Mouse (Mus musculus) megakaryocyte-erythroid progenitor cell, adult 5-6 weeks (primary cell): ENCODE data around the gene Polh. TPM values are rescaled to one million over a fixed set of nuclear protein-coding genes. Genes with fewer than 3 reads are reported as not detected.
A peak's percentile ranks its signal among the peaks of the same experiment; 100 is the strongest.

ENCODE experiments used
- ATAC-seq: replicated peaks from 2 replicates; pipeline ENCODE4 v1.8.0; 2016; ENCODE audit warnings: mild to moderate bottlenecking, inconsistent platforms; ENCODE audit not compliant: severe bottlenecking, poor library complexity, low FRiP score, low TSS enrichment
- total RNA-seq, 2 experiments: library from RNA; stranded (forward) in 1 of 2; stranded (reverse) in 1 of 2; fragments of 200-1000, 215-1000 nt in 1 of 2; fragments of >200 nt in 1 of 2; fragmentation: Nextera tagmentation in 1 of 2; gene quantifications; 2 replicates each; pipeline ENCODE4 v1.2.3; 2014 to 2017

The Polh gene
- total RNA-seq, 2 experiments from 2014 or later: 19.9 to 30.3 TPM

DNA sequence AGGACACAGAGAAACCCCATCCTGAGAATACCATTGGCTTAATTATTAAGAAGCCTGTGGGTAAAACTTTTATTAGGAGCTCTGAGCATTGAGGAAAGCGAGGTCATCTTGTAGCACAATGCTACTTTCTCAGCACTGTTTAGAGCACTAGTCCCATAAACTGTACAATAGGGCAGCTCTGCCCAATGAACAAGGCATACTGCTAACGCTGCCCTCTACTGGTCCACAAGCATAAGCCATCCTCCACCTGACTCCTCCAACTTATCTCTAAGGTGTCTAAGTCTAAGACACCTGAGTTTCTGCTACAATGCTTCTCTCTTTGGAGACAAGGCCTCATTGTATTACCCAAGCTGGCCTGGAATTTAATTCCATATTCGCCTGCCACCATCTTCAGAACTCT lies 31.9 kb downstream of the Polh start:
- no peak for ATAC-seq

DNA sequence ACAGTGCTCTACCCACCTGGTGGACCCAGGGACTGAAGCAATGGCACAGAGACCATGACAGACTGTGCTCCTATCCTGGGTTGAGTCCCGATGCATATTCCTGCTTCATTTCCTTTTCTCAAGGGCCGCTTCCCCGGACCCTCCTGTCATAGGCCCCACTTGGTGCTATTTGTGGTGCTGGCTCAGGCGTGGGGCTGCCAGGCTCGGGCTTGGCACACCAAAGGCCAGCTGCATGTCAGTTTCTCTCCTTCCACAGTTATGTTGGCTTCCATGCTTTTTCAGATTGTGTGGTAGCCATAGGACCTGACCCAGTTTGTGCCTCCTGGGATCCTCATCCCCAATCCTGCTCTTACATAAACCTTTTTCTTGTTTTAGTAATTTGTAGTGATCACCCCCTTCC lies 33.7 kb downstream of the Polh start:
- ATAC-seq: peak; percentile 10; the same call in 1 of the 2 replicates

GRCm38 (mm10) chr17:46168318-46168717 lies 34.1 kb downstream of the Polh start:
- ATAC-seq: peak; percentile 48

GRCm38 (mm10) chr17:46167014-46167413 lies 35.4 kb downstream of the Polh start:
- no peak for ATAC-seq

- ATAC-seq: no peak
Observed at GRCm38 (mm10) chr17:46166270-46166669, 36.2 kb downstream of the Polh start.

GRCm38 (mm10) chr17:46165460-46165859 lies 37.0 kb downstream of the Polh start:
- no peak for ATAC-seq

DNA sequence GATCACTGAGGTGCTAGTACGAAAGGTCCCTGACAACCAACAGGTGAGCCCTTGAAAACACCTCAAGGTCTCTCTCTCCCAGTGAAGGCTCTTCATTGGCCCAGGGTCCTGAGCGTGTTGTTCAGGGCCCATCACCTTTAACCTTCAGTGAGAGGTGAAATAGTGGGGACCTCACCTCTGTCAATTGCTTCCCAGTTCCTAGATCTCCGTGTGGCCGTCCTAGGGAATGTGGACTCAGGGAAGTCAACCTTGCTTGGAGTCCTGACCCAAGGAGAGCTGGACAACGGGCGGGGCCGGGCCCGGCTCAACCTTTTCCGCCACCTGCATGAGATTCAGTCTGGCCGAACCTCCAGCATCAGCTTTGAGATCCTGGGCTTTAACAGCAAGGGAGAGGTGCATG lies 37.7 kb downstream of the Polh start:
- no peak for ATAC-seq

GRCm38 (mm10) chr17:46164301-46164700 lies 38.1 kb downstream of the Polh start:
- ATAC-seq: no peak

- no peak for ATAC-seq
Observed at GRCm38 (mm10) chr17:46162951-46163421, 39.5 kb downstream of the Polh start.

DNA sequence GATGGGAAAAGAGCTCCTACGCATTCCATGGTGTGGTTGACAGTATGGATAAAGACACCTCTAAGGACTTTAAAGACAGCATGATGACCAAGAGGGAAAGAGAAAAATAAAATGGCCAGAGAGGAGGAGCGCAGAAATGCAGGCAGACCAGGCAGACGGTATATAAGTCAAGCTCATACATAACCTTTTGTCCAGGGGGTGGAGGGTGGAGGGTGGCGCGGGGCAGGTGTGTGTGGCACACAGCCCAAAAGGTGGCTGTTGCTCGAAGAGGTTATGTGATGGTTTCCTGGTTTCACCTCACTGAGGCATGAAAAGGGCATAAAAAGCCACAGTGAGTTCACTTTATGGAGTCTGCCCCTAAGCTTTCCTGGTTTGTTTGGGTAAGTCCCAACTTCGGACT lies 39.9 kb downstream of the Polh start:
- no peak for ATAC-seq

- no peak for ATAC-seq
Observed at GRCm38 (mm10) chr17:46161710-46162109, 40.7 kb downstream of the Polh start.

- ATAC-seq: no peak
Observed at GRCm38 (mm10) chr17:46161179-46161578, 41.3 kb downstream of the Polh start.

DNA sequence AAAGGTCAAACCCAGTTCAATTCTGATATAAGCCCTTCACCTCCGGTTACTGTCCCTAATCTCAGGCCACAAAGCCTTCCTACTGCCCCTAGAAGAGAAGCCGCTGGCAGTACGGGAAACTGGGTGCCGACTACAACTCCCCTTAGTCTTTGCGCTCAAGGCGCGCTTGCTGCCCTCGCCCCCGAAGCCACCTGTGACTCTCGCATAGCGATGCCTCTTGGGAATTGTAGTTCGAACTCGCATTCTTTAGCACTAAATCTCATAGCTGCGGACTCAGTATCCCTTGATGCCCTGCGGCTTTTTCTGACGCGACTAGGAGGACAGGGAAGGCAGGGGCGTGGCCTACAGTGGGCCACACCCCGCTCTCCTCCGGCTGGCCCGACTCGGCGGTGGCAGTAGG lies 41.8 kb downstream of the Polh start, which contains the start of gene Gtpbp2:
Gene Gtpbp2, plus strand, starts transcription at position 347 of the 400 bp plus-strand sequence.
- peak; percentile 85 for ATAC-seq

DNA sequence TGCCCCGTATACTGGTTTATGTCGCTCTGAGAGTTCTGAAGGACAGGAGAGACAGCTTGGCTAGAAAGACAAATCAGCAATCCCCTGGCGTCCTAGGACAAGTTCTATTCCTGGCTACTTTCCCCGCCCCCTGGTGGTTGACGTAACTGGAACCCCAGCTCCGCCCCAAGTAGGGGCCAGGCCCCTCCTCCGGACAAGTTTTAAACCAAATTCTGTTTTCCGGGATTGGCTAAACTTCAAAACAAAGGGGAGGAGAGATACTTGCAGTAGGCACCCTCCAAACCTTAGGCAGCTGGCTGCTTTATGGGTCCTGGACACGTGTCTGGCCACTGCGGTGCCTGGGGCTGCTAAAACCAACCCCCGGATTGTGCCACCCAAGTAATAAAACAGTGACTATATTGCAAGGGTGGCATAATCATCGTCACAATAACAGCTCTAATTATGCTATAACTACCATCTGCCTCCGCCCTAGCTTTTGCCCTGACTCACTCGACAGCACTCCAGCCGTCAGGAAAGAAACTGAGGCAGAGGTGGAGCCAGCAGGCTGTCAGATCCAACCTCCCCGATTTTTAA lies 42.3 kb downstream of the Polh start:
- ATAC-seq: peak; percentile 73

- ATAC-seq: peak; percentile 29
Observed at GRCm38 (mm10) chr17:46159236-46159635, 43.2 kb downstream of the Polh start.

DNA sequence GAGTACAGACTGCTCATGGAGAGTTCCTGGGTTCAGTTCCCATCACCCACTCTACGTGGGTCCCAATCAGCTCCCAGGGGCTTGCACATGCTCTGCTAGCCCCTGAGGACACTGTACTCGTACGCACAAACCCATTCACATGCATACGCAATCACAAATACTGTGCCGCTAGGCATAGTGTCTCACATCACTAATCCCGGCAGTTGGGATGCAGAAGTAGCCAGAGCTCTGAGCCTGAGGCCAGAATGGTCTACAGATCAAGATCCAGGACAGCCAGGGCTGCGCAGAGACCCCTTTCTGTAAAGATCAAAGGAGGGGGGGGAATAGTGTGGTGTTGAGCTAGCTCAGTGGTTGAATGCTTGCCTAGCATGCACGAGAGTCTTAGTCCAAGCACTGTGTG lies 45.3 kb downstream of the Polh start:
- ATAC-seq: no peak

DNA sequence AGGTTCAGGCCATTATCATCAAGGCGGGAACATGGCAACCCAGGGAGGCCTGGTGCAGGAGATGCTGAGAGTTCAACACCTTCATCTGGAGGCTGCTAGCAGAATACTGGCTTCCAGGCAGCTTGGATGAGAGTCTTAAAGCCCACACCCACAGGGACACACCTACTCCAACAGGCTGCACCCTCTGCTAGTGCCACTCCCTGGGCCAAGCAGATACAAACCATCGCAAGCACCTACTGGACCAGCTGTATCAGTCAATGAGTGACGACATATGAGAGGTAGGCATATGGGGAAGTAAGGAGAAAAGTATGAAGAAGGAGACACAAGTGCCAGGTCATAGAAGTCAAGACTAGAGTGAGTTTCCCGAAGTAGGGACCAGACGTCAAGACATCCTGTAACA lies 45.8 kb downstream of the Polh start:
- ATAC-seq: no peak

DNA sequence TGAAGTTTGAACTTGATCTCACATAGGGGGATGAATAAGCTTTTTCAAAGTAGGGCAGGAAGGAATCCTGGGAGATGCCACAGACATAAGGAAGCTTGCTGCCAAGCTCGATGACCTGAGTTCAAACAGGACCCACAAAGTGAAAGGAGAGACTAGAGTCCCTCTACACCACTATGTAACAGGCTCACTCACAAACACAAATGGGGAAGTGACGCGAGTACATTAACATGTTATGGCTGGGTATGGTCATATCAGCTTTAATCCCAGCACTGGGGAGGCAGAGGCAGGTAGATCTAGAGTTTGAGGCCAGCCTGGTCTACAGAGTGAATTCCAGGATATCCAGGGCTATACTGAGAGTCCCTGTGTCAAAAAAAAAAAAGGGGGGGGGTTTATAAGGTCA lies 48.1 kb downstream of the Polh start:
- ATAC-seq: no peak

- peak; percentile 95 for ATAC-seq
Observed at GRCm38 (mm10) chr17:46152847-46153782, 49.3 kb downstream of the Polh start, which contains the start of gene Mad2l1bp. Gene Mad2l1bp (minus strand): TSS chr17:46153553.

DNA sequence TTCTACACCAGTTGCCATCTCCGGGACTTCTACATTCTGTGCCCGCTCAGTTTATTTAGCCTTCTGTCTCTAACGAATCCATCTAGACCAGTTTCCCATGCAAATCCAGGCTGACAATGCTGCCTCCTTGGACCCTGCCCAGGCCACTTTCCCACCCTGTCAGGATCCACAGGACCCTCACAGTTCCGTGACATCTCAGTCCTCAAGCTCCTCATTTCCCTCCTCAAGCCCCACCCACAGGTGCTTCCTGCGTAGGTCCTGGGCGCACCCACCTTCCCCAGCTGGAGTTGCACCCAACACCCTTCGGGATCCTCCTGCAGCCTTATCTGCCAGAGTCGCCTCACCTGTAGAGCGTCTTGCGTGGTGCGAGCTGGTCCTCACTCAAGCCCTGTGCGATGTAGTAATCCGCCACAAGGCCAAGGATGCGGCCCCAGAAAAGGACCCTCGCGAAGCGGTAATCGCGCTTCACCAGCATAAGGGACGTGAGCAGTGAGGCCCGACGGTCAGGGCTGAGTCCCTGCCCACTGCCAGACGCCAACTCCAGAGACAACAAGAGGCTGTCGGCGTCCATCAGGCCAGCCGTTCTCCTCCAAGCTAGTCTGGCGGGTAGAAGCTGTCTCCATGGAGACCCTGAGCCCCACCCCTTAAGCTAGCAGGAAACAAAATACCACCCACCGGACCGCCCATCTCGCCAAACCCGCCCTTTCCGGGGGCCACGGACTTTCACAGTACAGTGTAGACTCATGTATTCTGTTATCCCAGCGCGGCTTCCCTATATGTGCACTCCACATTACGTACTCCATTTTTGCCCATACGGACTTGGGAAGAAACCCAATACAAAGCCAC lies 58.6 kb downstream of the Polh start, which contains the start of gene Rsph9:
Gene Rsph9, minus strand, starts transcription at position 639 of the 846 bp plus-strand sequence.
- ATAC-seq: peak; percentile 92
